Mouse (Mus musculus) kidney, postnatal 10 days (tissue): Measurements from ENCODE around the gene Ifit1bl1.
"Not testable (repeated sequence)": the region's sequence is repeated elsewhere in the genome, so short reads cannot be mapped to it uniquely, and the experiment has no call there.

Experiments used
- DNase-seq: peaks from one replicate; pipeline ENCODE4 v3.0.0; 2021; ENCODE audit warnings: mixed read lengths

Ifit1bl1 gene

GRCm38 (mm10) chr19:34587898-34588692 lies 13.7 kb downstream of the Ifit1bl1 start:
- DNase-seq = not testable (repeated sequence)

GRCm38 (mm10) chr19:34585740-34586458 lies 15.9 kb downstream of the Ifit1bl1 start:
- DNase-seq = not testable (repeated sequence)

GRCm38 (mm10) chr19:34583126-34583766 lies 18.5 kb downstream of the Ifit1bl1 start, which contains the start of gene Ifit3:
TSS of gene Ifit3 (plus strand) at chr19:34583531.
- peak; percentile 53 for DNase-seq

- DNase-seq = not testable (repeated sequence)
Observed at GRCm38 (mm10) chr19:34582696-34583095, 19.1 kb downstream of the Ifit1bl1 start.

- DNase-seq = no peak
Observed at GRCm38 (mm10) chr19:34577121-34577520, 24.6 kb downstream of the Ifit1bl1 start.

GRCm38 (mm10) chr19:34573650-34574049 lies 28.1 kb downstream of the Ifit1bl1 start:
- no peak for DNase-seq

- no peak for DNase-seq
Observed at GRCm38 (mm10) chr19:34571080-34571479, 30.7 kb downstream of the Ifit1bl1 start.

GRCm38 (mm10) chr19:34569896-34570476 lies 31.8 kb downstream of the Ifit1bl1 start:
- peak; percentile 31 for DNase-seq

- no peak for DNase-seq
Observed at GRCm38 (mm10) chr19:34568988-34569895, 32.5 kb downstream of the Ifit1bl1 start.

GRCm38 (mm10) chr19:34566178-34566784 lies 35.5 kb downstream of the Ifit1bl1 start:
- no peak for DNase-seq

GRCm38 (mm10) chr19:34562556-34562955 lies 39.2 kb downstream of the Ifit1bl1 start:
- no peak for DNase-seq

- no peak for DNase-seq
Observed at GRCm38 (mm10) chr19:34556621-34557020, 45.1 kb downstream of the Ifit1bl1 start.

GRCm38 (mm10) chr19:34554061-34554460 lies 47.7 kb downstream of the Ifit1bl1 start:
- DNase-seq = no peak

GRCm38 (mm10) chr19:34553522-34553921 lies 48.2 kb downstream of the Ifit1bl1 start:
- no peak for DNase-seq

- peak; percentile 22 for DNase-seq
Observed at GRCm38 (mm10) chr19:34553021-34553420, 48.7 kb downstream of the Ifit1bl1 start.

- DNase-seq = peak; percentile 55
Observed at GRCm38 (mm10) chr19:34551981-34552380, 49.8 kb downstream of the Ifit1bl1 start.

GRCm38 (mm10) chr19:34550534-34551223 lies 51.1 kb downstream of the Ifit1bl1 start, which contains the start of gene Ifit2:
TSS of gene Ifit2 (plus strand) at chr19:34550694.
- DNase-seq = peak; percentile 85

- no peak for DNase-seq
Observed at GRCm38 (mm10) chr19:34550205-34550533, 51.6 kb downstream of the Ifit1bl1 start.

GRCm38 (mm10) chr19:34547976-34548375 lies 53.8 kb downstream of the Ifit1bl1 start:
- peak; percentile 90 for DNase-seq

GRCm38 (mm10) chr19:34546211-34546610 lies 55.5 kb downstream of the Ifit1bl1 start:
- no peak for DNase-seq
